Mouse (Mus musculus) lung, adult 2 months (tissue): ENCODE measurements around the gene Gm10283. TPM values are rescaled to one million over a fixed set of nuclear protein-coding genes. Genes with fewer than 3 reads are reported as not detected.

ENCODE experiments used
- DNase-seq: peaks from one replicate; pipeline ENCODE4 v3.0.0; 2022
- H3K4me1 ChIP-seq: fragments of 200-500 bp; 2 replicates; pipeline ENCODE4 v1.6.1; 2011; ENCODE audit warnings: low read length; ENCODE audit not compliant: control insufficient read depth, insufficient read depth
- H3K4me3 ChIP-seq: fragments of 200-500 bp; replicated peaks from 2 replicates; pipeline ENCODE3; 2011; ENCODE audit warnings: low read depth, mild to moderate bottlenecking, control low read depth, low read length; ENCODE audit errors: extremely low read depth
- CTCF ChIP-seq: fragments of 200-500 bp; IDR thresholded peaks from 2 replicates; pipeline ENCODE4 v1.5.1; 2011; ENCODE audit warnings: mild to moderate bottlenecking, low read length, control low read depth; ENCODE audit not compliant: insufficient read depth
- POLR2A ChIP-seq: fragments of 200-500 bp; IDR thresholded peaks from 2 replicates; pipeline ENCODE4 v1.6.1; 2011; ENCODE audit warnings: low read depth, mild to moderate bottlenecking, control low read depth, low read length, borderline replicate concordance; ENCODE audit errors: extremely low read depth
- WGBS: fragments of 180-500 bp; shearing (Covaris S2); methylation state at CpG from one replicate; pipeline ENCODE4 v1.1.7; 2018; 5-methylcytosine and 5-hydroxymethylcytosine counted together
- polyA plus RNA-seq: library from polyadenylated mRNA; depleted of rRNA; stranded (reverse); fragments of >200 nt; gene quantifications from 2 replicates; pipeline ENCODE4 v1.2.3, GENCODE M21; 2012; rRNA removed

Gm10283 gene
- polyA plus RNA-seq, 1 experiment: not detected

GRCm38 (mm10) chr8:60449296-60449695 is 53.7 kb downstream of the Gm10283 start:
- WGBS: 56% methylated on average over 2 of the region's 2 CpGs

GRCm38 (mm10) chr8:60444989-60445388 is 58.0 kb downstream of the Gm10283 start:
- Histone ChIP-seq H3K4me3 (no peak overlapping the region), H3K4me1 (no peaks in the 10 kb centered on the region)
- DNase-seq: no peak
- WGBS: 67% methylated on average over 6 of the region's 6 CpGs
- TF ChIP-seq POLR2A (no peak), CTCF (no peak)

More at GRCm38 (mm10) chr8:60449296-60449695, 53.7 kb downstream of the Gm10283 start:
- no peak for DNase-seq
- no peak for TF ChIP-seq CTCF
- H3K4me3 ChIP-seq: no peak overlapping the region
- no peaks in the 10 kb centered on the region for H3K4me1 ChIP-seq

GRCm38 (mm10) chr8:60438557-60438956 is 64.4 kb downstream of the Gm10283 start:
- WGBS: 38% methylated on average over 3 of the region's 3 CpGs
- no peak overlapping the region for H3K4me3 ChIP-seq
- no peak for DNase-seq
- H3K4me1 ChIP-seq: no peaks in the 10 kb centered on the region
- TF ChIP-seq CTCF (no peak), POLR2A (no peak)

- WGBS: 74% methylated on average over 3 of the region's 3 CpGs
- DNase-seq: no peak
- H3K4me1 ChIP-seq: no peaks in the 10 kb centered on the region
- TF ChIP-seq CTCF (no peak), POLR2A (no peak)
- no peak overlapping the region for H3K4me3 ChIP-seq
Measured at GRCm38 (mm10) chr8:60436872-60437271, 66.1 kb downstream of the Gm10283 start.

- no peak for TF ChIP-seq CTCF
- H3K4me1 ChIP-seq: no peaks in the 10 kb centered on the region
- H3K4me3 ChIP-seq: no peak overlapping the region
- WGBS: 90% methylated on average over 5 of the region's 5 CpGs
- DNase-seq: no peak
Measured at GRCm38 (mm10) chr8:60432649-60433048, 70.3 kb downstream of the Gm10283 start.

DNA sequence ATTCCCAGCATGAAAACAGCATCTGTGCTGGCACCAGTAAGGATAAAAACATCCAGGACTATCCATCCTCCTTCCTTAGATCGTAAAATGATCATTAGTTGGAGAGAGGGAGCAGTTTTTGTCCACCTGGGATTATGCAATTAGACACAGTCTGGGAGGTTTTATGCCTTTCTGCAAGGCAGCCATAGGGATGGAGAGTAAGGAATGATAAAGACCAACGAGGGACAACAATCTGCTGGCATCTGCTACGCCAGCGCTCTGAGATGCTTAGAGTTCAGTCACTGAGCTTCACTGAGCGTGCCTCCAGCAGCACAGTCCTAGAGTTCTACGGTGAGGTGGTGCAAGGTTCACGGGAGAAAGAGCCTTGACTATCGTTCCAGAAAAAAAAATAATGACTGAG is 96.6 kb downstream of the Gm10283 start:
- H3K4me3 ChIP-seq: no peak overlapping the region
- H3K4me1 ChIP-seq: no peaks in the 10 kb centered on the region
- no peak for DNase-seq
- no peak for TF ChIP-seq CTCF
- TF ChIP-seq POLR2A: no peak
- WGBS: 83% methylated on average over 8 of the region's 8 CpGs

- WGBS: 29% methylated on average over 6 of the region's 6 CpGs
Measured at GRCm38 (mm10) chr8:60404994-60405548, 97.9 kb downstream of the Gm10283 start.

GRCm38 (mm10) chr8:60393675-60394074 is 109.3 kb downstream of the Gm10283 start:
- TF ChIP-seq POLR2A (no peak), CTCF (no peak)
- no peak for DNase-seq
- H3K4me1 ChIP-seq: no peaks in the 10 kb centered on the region
- 59% methylated on average over 4 of the region's 4 CpGs for WGBS
- no peak overlapping the region for H3K4me3 ChIP-seq

More at GRCm38 (mm10) chr8:60404994-60405548, 97.9 kb downstream of the Gm10283 start:
- Histone ChIP-seq H3K4me3 (no peak overlapping the region), H3K4me1 (no peaks in the 10 kb centered on the region)
- no peak for DNase-seq
- TF ChIP-seq POLR2A: no peak
- no peak for TF ChIP-seq CTCF

- Histone ChIP-seq H3K4me3 (no peak overlapping the region), H3K4me1 (no peaks in the 10 kb centered on the region)
- TF ChIP-seq CTCF (no peak), POLR2A (no peak)
- no peak for DNase-seq
- WGBS: 80% methylated on average over 2 of the region's 2 CpGs
Measured at GRCm38 (mm10) chr8:60386589-60386988, 116.4 kb downstream of the Gm10283 start.

Other genes with a start within 250 kb of the Gm10283 start
- gene Aadat, start 2.7 kb upstream of the Gm10283 start, polyA plus RNA-seq: 0.52 TPM in 1 of 2 replicates, not detected in the other
- 6.0 and 10.7 TPM in 2 replicates for gene Mfap3l, start 129.6 kb upstream of the Gm10283 start, polyA plus RNA-seq